Mouse (Mus musculus) limb, embryonic 12.5 days (tissue): ENCODE results near the gene Mgrn1. TPM values are rescaled to one million over a fixed set of nuclear protein-coding genes. Genes with fewer than 3 reads are reported as not detected.

Source experiments
- polyA plus RNA-seq: library from polyadenylated mRNA; unstranded; fragments of >200 nt; fragmentation: Nextera tagmentation; extraction: Ambion mirVana; gene quantifications from 2 replicates; pipeline ENCODE4 v1.2.1, GENCODE M21; 2016

Mgrn1 gene
- polyA plus RNA-seq, 1 experiment from 2014 or later: 87.5 TPM

Other genes starting within 250 kb of the Mgrn1 start
- gene Vasn, start 246.3 kb upstream of the Mgrn1 start, polyA plus RNA-seq: 29.4 and 30.4 TPM in 2 replicates
- 55.1 and 58.0 TPM in 2 replicates for gene Dnaja3, start 246.3 kb upstream of the Mgrn1 start, polyA plus RNA-seq
- 18.6 and 19.6 TPM in 2 replicates for gene Coro7, start 206.5 kb upstream of the Mgrn1 start, polyA plus RNA-seq
- gene Nmral1, start 166.9 kb upstream of the Mgrn1 start, polyA plus RNA-seq: 179 and 191 TPM in 2 replicates
- gene Hmox2, start 159.9 kb upstream of the Mgrn1 start, polyA plus RNA-seq: 102 and 106 TPM in 2 replicates
- gene Cdip1, start 96.0 kb upstream of the Mgrn1 start, polyA plus RNA-seq: 90.1 and 93.3 TPM in 2 replicates
- gene 4930562C15Rik, start 50.8 kb upstream of the Mgrn1 start, polyA plus RNA-seq: 0.46 and 0.58 TPM in 2 replicates
- gene Ubald1, start 5.9 kb upstream of the Mgrn1 start, polyA plus RNA-seq: 31.5 and 35.3 TPM in 2 replicates
- gene Nudt16l1, start 52.5 kb downstream of the Mgrn1 start, polyA plus RNA-seq: 168 and 171 TPM in 2 replicates
- 63.0 and 67.6 TPM in 2 replicates for gene Anks3, start 78.0 kb downstream of the Mgrn1 start, polyA plus RNA-seq
- 0.08 TPM in 1 of 2 replicates, not detected in the other for gene Sept12, start 111.6 kb downstream of the Mgrn1 start, polyA plus RNA-seq
- 1.6 and 4.3 TPM in 2 replicates for gene Smim22, start 121.0 kb downstream of the Mgrn1 start, polyA plus RNA-seq
- gene Rogdi, start 127.3 kb downstream of the Mgrn1 start, polyA plus RNA-seq: 71.5 and 74.3 TPM in 2 replicates
- 168 and 174 TPM in 2 replicates for gene Glyr1, start 163.6 kb downstream of the Mgrn1 start, polyA plus RNA-seq
- 26.8 and 27.0 TPM in 2 replicates for gene Ubn1, start 163.8 kb downstream of the Mgrn1 start, polyA plus RNA-seq
- gene Ppl, start 246.2 kb downstream of the Mgrn1 start, polyA plus RNA-seq: 3.3 TPM in 2 replicates